Mouse (Mus musculus) hindbrain, postnatal 0 days (tissue): ENCODE data around the gene Mcee. TPM values are rescaled to one million over a fixed set of nuclear protein-coding genes. Genes with fewer than 3 reads are reported as not detected.

Source experiments
- ATAC-seq: fragments of 200-750 bp; cut with Nextera tagmentation; 2 replicates; pipeline ENCODE4 v1.8.0; 2017; ENCODE audit warnings: mild to moderate bottlenecking, moderate TSS enrichment, moderate library complexity
- DNase-seq: peaks from one replicate; pipeline ENCODE4 v3.0.0-alpha.2; 2015; ENCODE audit warnings: low spot score
- H3K27ac ChIP-seq: fragments of 300-500 bp; sonication (generic); 2 replicates; pipeline ENCODE4 v1.5.1; 2014; ENCODE audit warnings: mild to moderate bottlenecking
- H3K27me3 ChIP-seq: fragments of 300-500 bp; sonication (generic); 2 replicates; pipeline ENCODE4 v1.6.1; 2014; ENCODE audit warnings: low read length, mixed read lengths; ENCODE audit not compliant: insufficient read depth
- H3K36me3 ChIP-seq: fragments of 300-500 bp; sonication (generic); 2 replicates; pipeline ENCODE4 v1.6.1; 2014; ENCODE audit warnings: low read length, mixed read lengths; ENCODE audit not compliant: insufficient read depth
- H3K4me1 ChIP-seq: fragments of 300-500 bp; sonication (generic); 2 replicates; pipeline ENCODE4 v1.6.1; 2014; ENCODE audit warnings: antibody characterized with exemption, low read length, mixed read lengths; ENCODE audit not compliant: insufficient read depth
- H3K4me2 ChIP-seq: fragments of 300-500 bp; sonication (generic); 2 replicates; pipeline ENCODE4 v1.6.1; 2014; ENCODE audit warnings: low read depth, mild to moderate bottlenecking, low read length, moderate library complexity, mixed read lengths
- H3K4me3 ChIP-seq: fragments of 300-500 bp; sonication (generic); 2 replicates; pipeline ENCODE4 v1.5.1; 2014; ENCODE audit warnings: low read length
- H3K9ac ChIP-seq: fragments of 300-500 bp; sonication (generic); replicated peaks from 2 replicates; pipeline ENCODE4 v1.6.1; 2014; ENCODE audit warnings: mild to moderate bottlenecking, low read length, moderate library complexity, mixed read lengths
- H3K9me3 ChIP-seq: fragments of 300-500 bp; sonication (generic); 2 replicates; pipeline ENCODE4 v1.6.1; 2016; ENCODE audit warnings: low read length, mixed read lengths
- CTCF ChIP-seq: IDR thresholded peaks from 2 replicates; pipeline ENCODE4 v1.5.1; 2016; ENCODE audit warnings: antibody characterized with exemption, control low read depth, low read depth
- WGBS: fragments of 180-500 bp; shearing (Covaris S2); extraction: QIAGEN DNeasy Blood & Tissue Kit; methylation state at CpG from one replicate; pipeline ENCODE4 v1.1.7; 2014; 5-methylcytosine and 5-hydroxymethylcytosine counted together
- polyA plus RNA-seq: library from polyadenylated mRNA; unstranded; fragments of >200 nt; fragmentation: Nextera tagmentation; extraction: Ambion mirVana; gene quantifications from 2 replicates; pipeline ENCODE4 v1.2.1, GENCODE M21; 2015
- total RNA-seq: library from RNA; depleted of rRNA; stranded (reverse); fragments of >200 nt; gene quantifications from 2 replicates; pipeline ENCODE4 v1.2.3, GENCODE M21; 2014

Gene Mcee
- total and polyA plus RNA-seq, 2 experiments from 2014 or later = 12.9 to 62.5 TPM

GRCm38 (mm10) chr7:64371940-64372878 is 20.2 kb upstream of the Mcee start:
- Histone ChIP-seq H3K27me3 (no peaks in the 10 kb centered on the region), H3K9ac (no peak overlapping the region), H3K36me3 (peaks cover 5% of the 10 kb centered on the region; the same call in 1 of the 2 replicates), H3K4me1 (no peaks in the 10 kb centered on the region), H3K9me3 (no peaks in the 10 kb centered on the region), H3K27ac (no peak overlapping the region), H3K4me2 (no peak overlapping the region), H3K4me3 (no peak overlapping the region)
- no peak for DNase-seq
- 86% methylated on average over 23 of the region's 23 CpGs for WGBS
- ATAC-seq = no peak
- no peak for TF ChIP-seq CTCF

- H3K4me2 ChIP-seq = peak overlapping the region; percentile 77
- peaks cover 13% of the 10 kb centered on the region for H3K36me3 ChIP-seq
- ATAC-seq (no peak; the same call in 1 of the 2 replicates), DNase-seq (peak; percentile 27)
- peak overlapping the region; percentile 61 for H3K9ac ChIP-seq
- H3K9me3 ChIP-seq = no peaks in the 10 kb centered on the region
- peak overlapping the region; percentile 74 for H3K4me3 ChIP-seq
- no peaks in the 10 kb centered on the region for H3K27me3 ChIP-seq
- peak overlapping the region; percentile 91 for H3K27ac ChIP-seq
- TF ChIP-seq CTCF = no peak
- H3K4me1 ChIP-seq = no peaks in the 10 kb centered on the region
- 11% methylated on average over 18 of the region's 18 CpGs for WGBS
Observed at GRCm38 (mm10) chr7:64373147-64373829, 19.1 kb upstream of the Mcee start.

GRCm38 (mm10) chr7:64373830-64374562 is 18.4 kb upstream of the Mcee start, which contains the start of gene Fan1:
Gene Fan1 (minus strand): TSS chr7:64374095.
- Histone ChIP-seq H3K9me3 (no peaks in the 10 kb centered on the region), H3K4me1 (no peaks in the 10 kb centered on the region), H3K27me3 (no peaks in the 10 kb centered on the region), H3K27ac (peak within 1 kb of the TSS; percentile 91), H3K36me3 (peaks cover 20% of the 10 kb centered on the region), H3K4me2 (peak within 1 kb of the TSS; percentile 77), H3K4me3 (peak within 1 kb of the TSS; percentile 74), H3K9ac (peak within 1 kb of the TSS; percentile 61)
- peak; percentile 70 for TF ChIP-seq CTCF
- ATAC-seq = peak; percentile 98
- peak; percentile 90 for DNase-seq
- WGBS = 5% methylated on average over 27 of the region's 27 CpGs

GRCm38 (mm10) chr7:64391479-64391878 is 928 bp upstream of the Mcee start:
- no peaks in the 10 kb centered on the region for H3K27me3 ChIP-seq
- TF ChIP-seq CTCF = no peak
- H3K9me3 ChIP-seq = no peaks in the 10 kb centered on the region
- peak overlapping the region; percentile 78 for H3K4me3 ChIP-seq
- H3K36me3 ChIP-seq = peaks cover 20% of the 10 kb centered on the region; the same call in 1 of the 2 replicates
- ATAC-seq (no peak), DNase-seq (peak; percentile 6)
- H3K4me1 ChIP-seq = peaks cover 2% of the 10 kb centered on the region; the same call in 1 of the 2 replicates
- peak overlapping the region; percentile 68 for H3K9ac ChIP-seq
- H3K4me2 ChIP-seq = peak overlapping the region; percentile 99
- 2% methylated on average over 8 of the region's 8 CpGs for WGBS
- peak overlapping the region; percentile 79; the same call in 1 of the 2 replicates for H3K27ac ChIP-seq

GRCm38 (mm10) chr7:64392819-64393151 is 378 bp downstream of the Mcee start:
- WGBS = under 1% methylated on average over 15 of the region's 15 CpGs
- H3K4me2 ChIP-seq = peak overlapping the region; percentile 99
- H3K27me3 ChIP-seq = no peaks in the 10 kb centered on the region
- H3K27ac ChIP-seq = peak overlapping the region; percentile 79
- TF ChIP-seq CTCF = no peak
- ATAC-seq (no peak), DNase-seq (no peak)
- H3K4me1 ChIP-seq = peaks cover 2% of the 10 kb centered on the region; the same call in 1 of the 2 replicates
- H3K4me3 ChIP-seq = peak overlapping the region; percentile 78
- peak overlapping the region; percentile 77 for H3K9ac ChIP-seq
- H3K36me3 ChIP-seq = peaks cover 10% of the 10 kb centered on the region; the same call in 1 of the 2 replicates
- H3K9me3 ChIP-seq = no peaks in the 10 kb centered on the region

- WGBS = 97% methylated on average over 1 of the region's 1 CpGs
- no peak overlapping the region for H3K4me2 ChIP-seq
- no peak overlapping the region for H3K4me3 ChIP-seq
- ATAC-seq (no peak), DNase-seq (no peak)
- H3K9me3 ChIP-seq = no peaks in the 10 kb centered on the region
- no peak for TF ChIP-seq CTCF
- no peak overlapping the region for H3K27ac ChIP-seq
- H3K27me3 ChIP-seq = no peaks in the 10 kb centered on the region
- H3K36me3 ChIP-seq = no peaks in the 10 kb centered on the region
- no peaks in the 10 kb centered on the region for H3K4me1 ChIP-seq
- no peak overlapping the region for H3K9ac ChIP-seq
Observed at GRCm38 (mm10) chr7:64400725-64401124, 8.3 kb downstream of the Mcee start.
